Mouse (Mus musculus) small intestine, adult 2 months (tissue): Measurements from ENCODE around the gene Rbfox1.

ENCODE experiments used
- CTCF ChIP-seq: fragments of 200-500 bp; IDR thresholded peaks from 2 replicates; pipeline ENCODE4 v1.5.1; 2012; ENCODE audit warnings: low read depth, mild to moderate bottlenecking, control low read depth, inconsistent platforms, low read length, moderate library complexity, mixed read lengths; ENCODE audit not compliant: insufficient replicate concordance, insufficient read length; ENCODE audit errors: extremely low read depth
- POLR2A ChIP-seq: fragments of 200-500 bp; IDR thresholded peaks from 2 replicates; pipeline ENCODE4 v1.6.1; 2012; ENCODE audit warnings: low read depth, mild to moderate bottlenecking, control low read depth, inconsistent platforms, low read length, moderate library complexity

- TF ChIP-seq POLR2A, result no peak
- no peak for TF ChIP-seq CTCF
Measured at GRCm38 (mm10) chr16:6424738-6425137, 539.6 kb downstream of the Rbfox1 start.
